Comparison of ENCODE assay signal across 18 mouse cellular contexts in genomic region chr16:17358787-17359186, GRCm38 (mm10). TPM values are rescaled to one million over a fixed set of nuclear protein-coding genes. Genes with fewer than 3 reads are reported as not detected.
"Had no signal": no experiment of that assay in that cellular context is flagged by ENCODE, and none has a peak within 500 bp of the region (broad histone marks: within the 10 kb centered on the region; RNA-seq: fewer than 3 reads in every experiment).

No protein-coding gene starts in this region.

- ATAC-seq: forebrain, postnatal 0 days; hindbrain, postnatal 0 days; intestine, embryonic 16.5 days had no signal

- DNase-seq: forebrain, postnatal 0 days; gastrocnemius, postnatal 14 days; gastrocnemius, postnatal 36 days; heart, adult 11 months; heart, adult 2 months; heart, postnatal 14 days; heart, postnatal 36 days; kidney, adult 11 months; kidney, adult 2 months; kidney, adult 9 months; kidney, postnatal 14 days; kidney, postnatal 36 days; layer of hippocampus, adult 9-11 months; layer of hippocampus, postnatal 36 days had no signal

RNA-seq across cellular contexts. Expression of gene Serpind1, which starts 27.6 kb away (rescaled TPM):
- total RNA-seq: gastrocnemius, adult 8-10 months; hematopoietic stem cell, adult 5-6 weeks had no signal
